Mouse (Mus musculus) urinary bladder, adult 2 months (tissue): ENCODE results near the gene Csnk1d. TPM values are rescaled to one million over a fixed set of nuclear protein-coding genes. Genes with fewer than 3 reads are reported as not detected.

Source experiments
- DNase-seq: peaks from one replicate; pipeline ENCODE4 v3.0.0; 2022; ENCODE audit warnings: low spot score
- polyA plus RNA-seq: library from polyadenylated mRNA; depleted of rRNA; stranded (reverse); fragments of >200 nt; gene quantifications from 2 replicates; pipeline ENCODE4 v1.2.3, GENCODE M21; 2012

Gene Csnk1d
- polyA plus RNA-seq, 1 experiment = 110 TPM

DNA sequence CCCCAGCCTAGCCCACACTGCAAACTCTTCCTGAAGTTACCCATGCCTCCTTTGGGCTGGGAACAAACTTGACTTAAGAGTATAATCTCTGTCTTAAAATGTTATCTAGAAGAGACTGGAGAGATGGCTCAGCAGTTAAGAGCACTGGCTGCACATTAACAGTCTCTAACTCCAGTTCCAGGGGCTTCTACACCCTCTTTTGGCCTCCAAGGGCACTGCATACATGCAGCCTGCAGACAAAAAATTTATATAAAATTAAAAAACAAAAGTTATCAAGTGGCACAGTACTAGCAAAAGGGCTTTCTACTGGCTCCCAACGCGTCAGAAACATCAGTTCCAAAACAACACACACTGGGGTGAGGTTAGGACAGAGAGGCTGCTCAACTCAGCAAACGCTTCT, 3.5 kb downstream of the Csnk1d start:
- DNase-seq = no peak

DNA sequence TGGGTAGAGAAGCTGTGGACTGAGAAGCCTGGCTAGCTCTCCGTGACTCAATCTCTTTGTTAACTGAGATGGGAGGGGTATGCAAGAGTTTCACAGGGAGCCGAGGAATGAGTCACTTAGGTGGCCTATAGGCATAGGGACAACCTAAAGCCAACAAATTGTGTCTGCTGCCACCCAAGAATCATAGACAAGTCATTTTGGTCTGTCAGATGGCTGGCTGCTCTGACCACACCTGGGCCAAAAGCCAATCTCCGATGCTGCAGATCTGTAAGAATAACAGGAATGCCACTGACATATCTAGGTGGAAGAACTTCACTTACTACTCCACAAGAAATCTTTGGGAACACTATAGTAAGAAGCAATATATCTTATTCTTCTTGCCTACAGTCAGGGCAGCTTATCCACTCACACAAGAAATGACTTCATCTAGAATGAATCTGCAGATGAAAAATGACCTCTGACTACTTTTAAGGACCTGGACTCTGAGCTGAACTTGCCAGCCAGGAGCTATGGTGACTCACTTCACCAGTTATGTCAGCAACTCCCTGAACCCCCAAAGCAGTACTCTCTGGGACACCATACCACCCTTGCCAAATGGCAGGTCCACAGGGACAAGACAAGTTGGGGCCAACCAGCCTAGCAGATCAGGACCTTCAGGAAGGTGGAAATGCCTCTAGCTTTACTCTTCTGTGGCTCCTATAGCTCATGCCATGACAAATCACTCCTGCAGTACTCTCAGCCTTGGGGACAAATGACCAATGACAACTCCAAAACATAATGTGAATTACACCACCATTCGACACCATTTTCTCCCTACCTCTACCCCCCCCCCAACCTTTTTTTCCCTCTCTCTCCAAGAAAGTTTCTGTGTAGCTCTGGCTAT, 6.4 kb downstream of the Csnk1d start:
- no peak for DNase-seq

DNA sequence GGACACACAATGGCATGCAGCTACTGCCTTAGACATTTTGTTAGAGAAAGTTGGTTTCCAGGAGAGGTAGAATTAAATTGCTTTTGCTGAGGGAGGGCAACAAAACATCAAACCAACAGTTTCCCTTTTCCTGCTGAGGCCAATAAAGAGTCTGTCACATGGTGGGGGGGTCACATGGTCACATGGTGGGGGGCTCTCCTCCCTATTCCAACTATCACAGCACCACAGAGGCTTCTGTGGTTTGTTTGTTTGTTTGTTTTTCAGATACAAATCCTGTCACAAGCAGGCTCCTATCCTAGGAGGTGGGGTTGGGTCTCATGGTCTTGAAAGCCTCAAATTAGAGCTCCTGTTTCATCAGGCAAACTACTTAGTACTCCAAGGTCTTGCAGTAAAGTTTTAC, 8.7 kb downstream of the Csnk1d start:
- no peak for DNase-seq

DNA sequence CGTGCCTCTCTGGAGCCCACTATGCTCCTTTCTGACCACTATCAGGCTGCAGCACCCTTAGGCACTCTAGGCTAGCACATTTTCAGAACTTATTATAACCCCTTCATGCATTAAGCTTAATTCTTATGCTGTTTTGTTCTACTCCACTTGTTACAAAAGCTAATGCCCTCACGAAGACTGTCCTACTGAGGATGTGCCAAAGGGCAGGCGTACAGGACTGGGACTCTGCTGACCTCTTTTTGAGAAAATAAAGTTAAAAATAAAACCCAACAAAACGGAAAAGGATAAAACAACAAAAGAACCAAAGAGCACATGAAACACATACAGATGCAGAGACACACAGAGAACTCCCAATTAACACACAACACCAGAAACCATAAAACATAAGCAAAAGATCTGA, 9.5 kb downstream of the Csnk1d start:
- DNase-seq = no peak

DNA sequence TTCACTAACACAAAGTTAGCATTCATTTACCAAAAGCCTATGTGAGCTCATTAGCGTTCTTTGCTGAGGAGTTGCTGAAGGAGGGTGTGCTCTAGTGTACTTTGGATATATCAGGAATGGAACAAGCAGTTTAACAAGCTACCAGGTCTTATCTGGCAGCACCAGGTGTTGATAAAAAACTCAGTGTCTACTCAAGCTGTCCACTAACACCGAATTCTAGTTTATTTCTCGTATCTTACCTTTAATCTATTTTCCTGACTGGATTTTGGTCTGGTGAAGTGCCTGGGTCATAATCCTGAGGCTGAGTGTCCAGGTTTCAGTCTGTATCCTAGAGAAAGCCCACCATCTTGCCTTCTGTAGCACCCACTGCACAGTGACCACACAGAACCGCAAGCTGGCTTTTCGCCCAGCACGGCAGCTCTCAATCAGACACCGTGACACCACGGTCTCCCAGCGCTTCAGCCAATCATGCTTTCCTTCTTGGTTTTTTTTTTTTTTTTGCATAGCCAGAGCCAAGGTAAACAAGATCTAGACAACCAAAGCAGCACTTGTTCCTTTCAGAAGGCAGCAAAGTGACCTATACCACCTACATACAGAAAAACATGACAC, 10.6 kb downstream of the Csnk1d start:
- DNase-seq = no peak

DNA sequence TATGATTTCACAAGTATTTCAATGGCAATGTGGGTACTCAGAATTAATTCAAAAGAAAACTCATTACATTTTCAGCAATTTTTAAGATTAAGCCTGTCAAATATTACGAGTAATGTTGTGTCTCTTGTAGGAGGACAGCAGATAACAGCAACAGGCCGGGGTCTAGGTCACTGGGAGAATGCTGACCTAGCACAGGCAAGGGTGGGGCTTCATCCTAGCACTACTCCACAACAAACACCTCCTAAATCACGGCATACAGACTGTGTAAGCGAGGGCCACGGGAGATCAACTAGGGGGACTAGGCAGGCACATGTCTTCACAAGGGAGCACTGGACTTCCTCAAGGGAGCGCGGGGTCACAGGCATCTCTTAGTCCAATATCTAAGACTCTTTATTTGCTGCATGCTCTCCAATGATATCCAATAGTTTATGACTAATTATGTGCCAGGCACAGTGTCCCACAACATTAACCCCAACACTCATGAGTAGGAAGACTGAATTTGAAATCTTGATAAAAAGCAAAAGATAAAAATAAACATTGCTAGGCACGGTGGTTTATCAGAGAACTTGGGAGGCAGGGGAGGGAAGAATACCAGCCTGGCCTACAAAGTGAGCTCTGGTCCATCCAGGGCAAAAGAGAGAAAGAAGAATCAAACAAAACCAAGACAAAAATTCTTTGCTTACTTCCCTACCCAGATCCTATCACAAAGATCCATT, 11.3 kb downstream of the Csnk1d start:
- no peak for DNase-seq

DNA sequence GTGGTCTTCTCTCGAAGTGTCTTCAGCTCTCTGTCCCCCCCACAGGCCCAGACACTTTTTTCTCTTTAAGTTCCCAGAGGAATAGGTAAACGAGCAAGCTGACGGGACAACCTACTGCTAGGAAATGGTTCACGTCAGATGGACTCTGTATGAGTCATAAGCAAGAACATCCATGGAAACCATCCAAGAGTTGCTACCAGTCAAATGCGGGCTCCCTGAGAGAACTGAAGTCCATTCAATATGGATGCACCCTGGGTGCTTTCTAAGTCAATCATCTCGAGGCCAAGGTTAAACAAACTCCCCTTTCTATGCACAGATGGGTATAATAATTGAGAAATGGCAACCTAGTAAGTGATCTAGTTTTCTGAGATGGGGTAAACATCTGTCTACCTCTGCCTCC, 17.8 kb downstream of the Csnk1d start:
- DNase-seq = no peak

DNA sequence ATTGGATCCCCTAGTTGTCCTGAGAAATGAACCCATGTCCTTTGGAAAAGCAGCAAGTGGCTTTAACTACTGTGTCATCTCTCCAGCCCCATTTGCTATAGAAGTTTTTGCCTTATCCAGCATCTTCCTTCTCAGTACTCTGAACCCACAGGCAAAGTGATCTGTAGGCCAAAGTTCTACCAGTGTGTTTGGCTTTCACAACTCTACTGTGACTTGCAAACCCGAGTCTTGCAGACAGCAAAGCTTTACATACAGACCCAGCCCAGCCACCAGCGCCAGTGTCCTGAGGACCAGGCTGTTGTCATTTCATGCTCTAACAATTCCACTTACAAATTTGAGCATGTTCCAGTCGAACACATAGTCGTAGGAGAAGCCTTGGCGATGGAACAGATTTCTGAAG, 19.9 kb downstream of the Csnk1d start:
- DNase-seq = no peak

DNA sequence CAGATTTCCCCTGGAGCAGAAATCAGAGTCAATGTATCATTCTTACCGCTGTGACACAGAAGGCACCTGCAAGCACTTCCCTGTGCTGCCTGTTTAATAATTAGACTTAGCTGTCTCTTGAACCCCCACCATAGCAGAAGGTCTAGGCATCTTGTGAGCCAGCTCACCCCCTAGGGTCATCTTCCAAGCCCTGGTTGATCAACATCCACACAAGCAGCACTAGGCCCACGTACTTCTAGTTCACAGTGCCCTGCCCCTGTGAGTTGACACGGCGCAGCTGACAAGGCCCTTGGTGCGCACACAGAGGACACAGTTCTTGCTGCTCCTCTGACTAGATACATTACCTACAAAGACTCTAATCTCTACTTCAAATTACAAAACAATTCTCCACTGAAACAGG, 21.4 kb downstream of the Csnk1d start:
- DNase-seq = no peak

DNA sequence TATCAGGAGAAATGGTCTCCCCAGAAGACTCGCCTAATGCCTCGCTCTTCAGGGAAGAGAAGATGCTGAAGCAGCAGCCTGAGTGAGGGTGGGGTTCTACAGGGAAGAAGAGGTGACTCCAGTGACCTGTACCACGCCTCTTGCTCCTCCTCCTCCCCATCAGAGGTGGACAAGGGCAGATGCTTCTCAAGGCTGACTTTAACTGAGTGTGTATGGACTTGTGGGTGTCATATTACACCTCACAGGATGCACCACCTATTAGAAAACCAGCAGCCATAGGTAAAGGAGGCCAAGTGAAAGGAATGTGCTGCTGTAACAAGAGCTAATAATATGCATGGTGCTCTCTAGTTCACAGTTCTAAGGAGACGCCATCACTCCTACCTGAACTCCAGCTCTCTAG, 25.5 kb downstream of the Csnk1d start:
- no peak for DNase-seq

DNA sequence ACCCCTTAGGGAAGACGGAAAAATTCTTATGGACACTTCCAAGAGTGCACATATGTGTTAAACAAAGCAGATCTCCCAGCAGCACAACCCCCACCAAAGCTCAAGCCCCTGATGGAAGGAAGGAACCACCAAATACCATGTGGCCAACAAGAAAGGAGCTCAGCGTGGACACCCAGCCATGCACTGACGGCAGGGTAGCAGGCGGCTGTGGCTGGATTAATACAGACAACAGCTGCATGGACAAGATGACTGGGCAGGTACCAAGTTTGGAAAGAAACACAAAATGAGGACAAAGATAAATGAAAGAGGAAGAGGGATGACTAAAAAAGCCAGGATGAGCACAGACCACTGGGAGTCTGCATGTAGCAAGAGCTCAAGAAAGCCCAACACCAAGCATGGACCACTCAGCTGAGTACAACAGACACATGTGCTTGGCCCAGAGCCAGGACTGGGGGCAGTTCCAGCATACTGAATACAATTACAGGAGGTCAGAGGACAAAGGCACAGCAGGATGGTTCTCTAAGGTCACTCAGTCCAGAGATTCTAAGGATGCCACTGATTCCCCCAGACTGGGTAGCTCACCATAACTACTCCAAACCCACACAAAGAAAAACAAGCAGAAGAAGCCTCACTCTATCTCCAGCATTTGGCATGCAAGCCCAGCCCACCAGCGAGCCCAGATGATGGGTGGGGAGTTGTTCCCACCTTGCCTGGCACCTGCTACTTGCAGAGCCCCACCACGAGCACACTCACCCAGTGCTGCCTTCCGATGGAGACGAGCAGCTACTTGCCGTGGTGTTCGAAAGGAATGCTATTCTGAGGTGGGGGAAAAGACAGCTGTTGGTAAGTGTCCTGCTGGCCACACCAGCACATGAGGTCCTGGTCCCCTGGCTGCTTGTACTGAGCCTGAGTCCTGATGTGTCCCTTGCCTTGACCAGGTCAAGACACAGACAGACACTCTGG, 26.7 kb downstream of the Csnk1d start:
- no peak for DNase-seq

DNA sequence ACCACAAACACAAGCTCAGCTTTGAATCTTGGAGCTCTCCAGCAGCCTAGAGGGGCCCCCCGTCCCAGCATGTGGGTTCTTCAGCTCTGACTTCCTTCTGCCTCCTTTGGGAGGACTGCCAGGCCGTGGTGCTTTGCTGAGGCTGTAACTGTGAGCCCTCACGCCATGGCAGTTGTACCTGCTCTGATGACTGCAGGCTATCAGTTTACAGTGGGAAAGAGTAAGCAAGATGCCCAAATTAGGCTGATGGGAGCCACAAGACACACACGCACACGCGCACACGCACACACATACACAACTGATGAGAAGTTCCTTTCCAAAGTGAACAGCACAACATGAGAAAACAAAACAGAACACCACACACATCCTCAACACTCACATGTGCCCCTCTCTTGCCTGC, 28.2 kb downstream of the Csnk1d start:
- DNase-seq = no peak

DNA sequence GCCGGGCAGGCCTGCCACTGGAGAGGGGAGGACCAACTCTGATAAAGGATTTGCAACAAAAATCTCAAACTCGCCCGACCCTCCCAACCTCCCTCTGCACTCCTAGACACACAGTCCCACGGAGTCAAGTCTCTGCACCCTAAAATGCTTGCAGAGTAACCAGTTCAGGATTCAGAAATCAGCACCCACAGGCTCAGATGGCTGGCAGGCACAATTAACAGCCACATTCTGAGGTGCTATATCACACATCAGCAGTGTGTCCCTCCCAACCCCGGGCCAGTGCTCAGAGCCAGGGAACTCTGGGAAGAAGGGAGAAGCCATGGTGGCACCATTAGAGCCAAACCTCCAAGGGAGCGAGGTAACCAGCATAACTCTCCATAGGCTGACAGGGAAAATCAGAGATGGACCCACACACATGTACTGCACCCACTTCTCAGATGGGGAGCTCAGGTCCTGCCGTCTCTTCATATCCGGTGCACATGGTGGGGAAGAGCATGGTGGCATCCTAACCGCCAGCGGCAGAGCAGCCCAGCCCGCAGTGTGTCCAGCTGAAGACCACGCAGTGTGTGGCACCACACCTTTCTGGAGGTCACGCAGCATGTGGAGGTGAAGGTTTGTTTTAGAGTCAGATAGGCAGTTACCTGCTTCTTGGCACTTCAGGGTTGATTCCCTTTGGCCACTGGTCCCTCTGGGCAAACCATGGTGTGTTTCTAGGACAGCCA, 28.9 kb downstream of the Csnk1d start:
- no peak for DNase-seq

DNA sequence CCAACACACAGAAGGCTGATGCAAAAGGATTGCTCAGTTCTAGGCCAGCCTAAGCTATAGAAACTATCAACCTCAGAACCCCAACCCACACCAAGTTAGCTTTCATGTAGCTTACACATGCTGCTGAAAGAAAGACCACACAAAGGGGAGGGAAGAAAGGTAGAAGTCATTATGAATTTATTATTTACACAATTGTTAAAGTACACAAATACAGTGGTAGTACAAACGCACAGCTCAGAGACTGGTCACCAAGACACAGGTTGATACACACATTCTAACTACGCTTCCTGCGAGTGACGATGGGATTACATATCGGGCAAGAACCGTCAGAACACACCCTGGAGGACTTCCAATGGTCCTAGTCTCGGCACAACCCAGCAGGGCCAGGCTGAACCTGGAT, 29.5 kb downstream of the Csnk1d start:
- DNase-seq = no peak

DNA sequence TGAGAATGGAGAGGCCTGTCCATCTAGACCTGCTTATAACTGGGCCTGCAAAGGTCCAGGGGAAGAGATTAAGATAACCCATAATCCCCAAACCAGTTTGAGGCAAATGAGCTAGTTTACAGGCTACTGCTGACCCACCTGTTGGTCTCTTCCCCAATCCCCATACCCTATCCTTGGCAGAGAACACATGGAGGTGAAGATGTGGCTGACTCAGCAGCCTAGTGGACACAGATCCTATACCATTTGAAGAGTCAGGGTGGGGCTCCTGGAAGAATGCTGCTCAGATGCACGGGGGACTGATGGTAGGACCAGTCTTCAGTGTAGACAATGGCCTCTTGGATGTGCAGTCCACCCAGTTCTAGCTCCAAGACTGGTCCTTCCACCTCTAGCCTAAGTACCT, 30.9 kb downstream of the Csnk1d start:
- no peak for DNase-seq

DNA sequence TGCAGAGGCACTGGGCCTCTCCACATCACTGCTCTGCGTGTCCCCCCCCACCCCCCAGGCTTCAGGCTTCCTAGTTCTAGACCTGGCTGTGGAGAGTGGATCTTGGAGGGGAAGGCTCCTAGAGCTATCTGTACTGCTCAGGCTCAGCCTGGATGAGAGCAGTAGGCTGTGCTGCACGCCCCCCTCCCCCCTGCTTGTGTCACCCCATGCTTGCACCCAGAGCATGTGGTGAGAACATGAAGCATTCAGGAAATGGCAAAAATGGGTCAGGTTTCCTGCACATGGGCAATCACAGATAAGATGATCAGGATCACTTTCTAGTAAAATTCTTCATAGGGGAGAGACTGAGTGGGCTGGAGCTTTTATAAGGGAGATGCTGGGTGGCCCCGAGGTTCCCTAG, 31.6 kb downstream of the Csnk1d start:
- no peak for DNase-seq

DNA sequence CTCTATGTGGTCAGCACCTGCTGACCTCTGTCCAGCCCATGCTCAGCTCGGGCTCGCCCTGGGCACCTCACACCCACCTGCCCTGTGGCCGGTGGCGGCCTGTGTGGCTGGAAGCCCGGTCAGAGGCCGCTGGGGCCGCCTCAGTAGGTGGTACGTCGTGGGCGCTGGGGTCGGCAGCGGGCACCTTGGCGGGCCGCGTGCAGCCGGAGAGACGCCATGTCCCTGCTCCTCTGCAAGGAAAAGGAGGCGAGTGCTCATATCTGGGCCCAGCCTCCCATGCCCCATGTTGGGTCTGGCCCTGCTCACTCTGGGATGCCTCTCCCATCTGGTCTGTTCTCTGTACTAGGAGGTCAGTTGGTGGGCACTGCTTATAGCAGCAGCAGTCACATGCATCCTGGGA, 32.1 kb downstream of the Csnk1d start:
- DNase-seq = no peak

DNA sequence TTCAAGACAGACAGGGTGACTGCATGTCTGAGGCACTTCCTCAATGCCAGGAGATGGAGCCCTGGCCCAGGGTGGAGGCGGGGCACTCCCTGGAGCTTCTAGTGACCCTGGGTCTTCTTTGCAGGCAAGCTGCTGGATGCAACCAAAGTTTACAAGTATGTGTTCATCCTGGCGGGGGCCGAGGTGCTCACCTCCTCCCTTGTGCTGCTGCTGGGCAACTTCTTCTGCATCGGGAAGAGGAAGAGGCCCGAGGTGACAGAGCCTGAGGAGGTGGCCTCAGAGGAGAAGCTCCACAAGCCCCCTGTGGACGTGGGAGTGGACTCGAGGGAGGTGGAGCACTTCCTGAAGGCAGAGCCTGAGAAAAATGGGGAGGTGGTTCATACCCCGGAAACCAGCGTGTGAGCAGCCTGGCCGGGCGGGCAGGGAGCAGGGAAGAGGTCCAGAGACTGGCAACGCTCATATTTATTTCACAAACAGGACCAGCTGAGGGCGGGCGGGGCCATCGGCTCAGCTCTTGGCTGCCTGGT, 33.3 kb downstream of the Csnk1d start:
- DNase-seq = no peak

DNA sequence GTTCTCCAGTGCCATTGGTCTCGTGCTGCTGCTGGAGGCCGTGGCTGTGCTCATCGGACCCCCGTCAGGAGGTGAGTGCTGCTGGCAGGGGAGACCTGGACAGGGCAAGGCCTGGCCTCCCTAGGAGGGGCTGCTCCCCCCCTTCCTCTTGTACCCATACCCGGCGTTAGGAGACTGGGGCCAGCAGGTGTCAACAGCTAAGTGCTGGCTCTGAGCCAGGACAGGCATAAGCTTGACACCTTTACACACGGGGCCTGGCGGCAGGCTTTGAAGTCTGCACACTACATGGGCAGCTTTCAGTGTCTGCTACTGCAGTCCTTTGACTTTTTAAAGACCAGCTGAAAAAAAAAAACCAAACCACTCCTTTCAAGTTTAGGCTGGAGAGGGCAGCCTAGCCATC, 34.1 kb downstream of the Csnk1d start:
- no peak for DNase-seq

DNA sequence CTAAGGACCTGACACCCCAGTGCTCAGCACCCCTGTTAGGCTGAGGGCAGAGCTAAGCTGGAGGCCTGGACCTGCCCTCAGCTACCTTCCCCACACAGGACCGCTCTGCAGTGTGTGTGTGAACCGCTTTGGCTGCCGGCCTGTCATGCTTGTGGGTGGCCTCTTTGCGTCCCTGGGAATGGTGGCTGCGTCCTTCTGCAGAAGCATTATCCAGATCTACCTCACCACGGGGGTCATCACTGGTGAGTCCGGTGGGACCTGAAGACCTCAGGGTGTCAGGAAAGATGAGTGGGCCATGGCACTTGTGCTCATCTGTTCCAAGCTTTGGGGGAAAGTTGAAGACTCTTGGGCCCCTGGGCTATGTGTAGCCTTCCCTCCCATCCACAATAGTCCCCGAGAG, 35.4 kb downstream of the Csnk1d start:
- no peak for DNase-seq

DNA sequence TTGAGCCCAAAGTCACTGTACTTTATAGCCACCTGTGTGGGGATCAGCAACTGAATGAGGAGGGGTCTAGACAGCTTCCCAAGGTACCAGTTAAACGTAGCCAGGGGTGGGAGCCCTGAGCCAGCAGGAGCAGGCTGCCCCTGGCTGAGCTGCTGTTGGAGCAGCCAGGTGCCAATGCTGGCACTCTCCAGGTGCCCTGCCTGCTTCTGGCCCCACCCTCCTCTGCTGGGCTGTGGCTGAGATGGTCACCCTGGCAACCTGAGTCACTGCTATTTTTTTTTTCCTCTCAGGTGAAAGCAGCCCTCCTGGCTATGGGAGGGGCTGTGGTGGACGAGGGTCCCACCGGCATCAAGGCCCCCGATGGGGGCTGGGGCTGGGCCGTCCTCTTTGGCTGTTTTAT, 36.2 kb downstream of the Csnk1d start:
- DNase-seq = no peak
